27 mouse cellular contexts compared by ENCODE assay signal in genomic region chr1:86354186-86354585, GRCm38 (mm10). TPM values are rescaled to one million over a fixed set of nuclear protein-coding genes. Genes with fewer than 3 reads are reported as not detected.
DNase-seq lines count a peak whose midpoint lies in the region; ATAC-seq lines count a peak whose summit lies in the region.
"Had no signal": no experiment of that assay in that cellular context is flagged by ENCODE, and none has a peak within 500 bp of the region (broad histone marks: within the 10 kb centered on the region; RNA-seq: fewer than 3 reads in every experiment).

No protein-coding gene starts in this region.

- no peaks in the 10 kb centered on the region for H3K4me1 ChIP-seq in heart, embryonic 10.5 days
- H3K4me1 ChIP-seq in kidney, embryonic 14.5 days (ENCODE audit: control insufficient read depth, insufficient read depth, low read length): peaks cover 10% of the 10 kb centered on the region; the same call in 1 of the 2 replicates

- H3K4me2 ChIP-seq in kidney, embryonic 14.5 days (replicated peaks; ENCODE audit: low read depth, low read length): no peak overlapping the region
- H3K4me2 ChIP-seq: embryonic facial prominence, embryonic 12.5 days; embryonic facial prominence, embryonic 15.5 days; heart, embryonic 13.5 days; hindbrain, embryonic 14.5 days had no signal

- H3K27ac ChIP-seq in heart, embryonic 10.5 days: no peak overlapping the region
- H3K27ac ChIP-seq in kidney, embryonic 14.5 days (ENCODE audit: low read depth, low read length): no peak overlapping the region
- H3K27ac ChIP-seq: embryonic facial prominence, embryonic 12.5 days; embryonic facial prominence, embryonic 15.5 days; gastrocnemius, adult 2 months; heart, embryonic 13.5 days; hindbrain, embryonic 14.5 days; hindbrain, postnatal 0 days had no signal

- no peaks in the 10 kb centered on the region for H3K9me3 ChIP-seq in heart, embryonic 10.5 days
- H3K9me3 ChIP-seq in kidney, embryonic 14.5 days (ENCODE audit: control insufficient read depth, low read length): no peaks in the 10 kb centered on the region
- H3K9me3 ChIP-seq: embryonic facial prominence, embryonic 12.5 days; embryonic facial prominence, embryonic 15.5 days; heart, embryonic 13.5 days had no signal

- peak; percentile 37 to 73 for DNase-seq in adrenal gland, adult (ENCODE audit: inconsistent age in 2 of 2, low spot score in 1 of 2)
- DNase-seq in adrenal gland, postnatal 4 days (ENCODE audit: low spot score in 2 of 2): no peak
- DNase-seq in heart, adult 11 months: peak; percentile 16
- no peak for DNase-seq in heart, embryonic 10.5 days (ENCODE audit: low spot score)
- DNase-seq in adrenal gland, postnatal 14 days: peak; percentile 44
- no peak for DNase-seq in urinary bladder, adult 18-20 months (ENCODE audit: low spot score in 2 of 2)
- no peak for DNase-seq in cerebellum, postnatal 10 days
- DNase-seq: cerebellum, adult 11-12 months; cerebellum, adult 9-10 months; cerebellum, postnatal 25 days; forebrain, postnatal 0 days; gastrocnemius, adult 2 months; gastrocnemius, postnatal 14 days; heart, adult 18-20 months; heart, postnatal 14 days; heart, postnatal 4 days; kidney, adult 18-20 months had no signal

- 84% methylated on average over 2 of the region's 2 CpGs for WGBS in heart, embryonic 10.5 days
- WGBS in kidney, embryonic 14.5 days: 92% methylated on average over 2 of the region's 2 CpGs

- peaks cover 89% of the 10 kb centered on the region for H3K36me3 ChIP-seq in heart, embryonic 10.5 days
- H3K36me3 ChIP-seq in kidney, embryonic 14.5 days (ENCODE audit: control insufficient read depth, insufficient read depth, low read length): peaks cover 85% of the 10 kb centered on the region

- H3K4me3 ChIP-seq in heart, embryonic 10.5 days: no peak overlapping the region
- H3K4me3 ChIP-seq in kidney, embryonic 14.5 days (ENCODE audit: low read length): no peak overlapping the region
- H3K4me3 ChIP-seq: embryonic facial prominence, embryonic 12.5 days; embryonic facial prominence, embryonic 15.5 days; gastrocnemius, adult 2 months; heart, embryonic 13.5 days had no signal

- H3K9ac ChIP-seq in kidney, embryonic 14.5 days (ENCODE audit: low read depth, low read length): no peak overlapping the region
- H3K9ac ChIP-seq: embryonic facial prominence, embryonic 12.5 days; embryonic facial prominence, embryonic 15.5 days; forebrain, postnatal 0 days; heart, embryonic 13.5 days; hindbrain, embryonic 14.5 days had no signal

- no peak for ATAC-seq in kidney, embryonic 14.5 days (ENCODE audit: low FRiP score, low TSS enrichment)
- ATAC-seq: activated CD4-positive, CD25-positive, alpha-beta regulatory T cell, adult 4 months; forebrain, embryonic 14.5 days; forebrain, postnatal 0 days; hindbrain, postnatal 0 days; inflammation-experienced regulatory T-cells, adult 6 months; intestine, embryonic 16.5 days had no signal

- H3K27me3 ChIP-seq in heart, embryonic 10.5 days (ENCODE audit: insufficient read depth, poor library complexity, severe bottlenecking): no peaks in the 10 kb centered on the region
- no peaks in the 10 kb centered on the region for H3K27me3 ChIP-seq in kidney, embryonic 14.5 days (ENCODE audit: control insufficient read depth, insufficient read depth, low read length)
- H3K27me3 ChIP-seq: embryonic facial prominence, embryonic 12.5 days; embryonic facial prominence, embryonic 15.5 days; heart, embryonic 13.5 days had no signal

RNA-seq across cellular contexts. Expression of gene Ncl, which starts 5.0 kb away (rescaled TPM):
- total RNA-seq in adrenal gland, postnatal 4 days (2021): 100 to 1,000 TPM; 335 to 347 TPM
- polyA plus RNA-seq in heart, embryonic 10.5 days (2016; fragmentation: Nextera tagmentation; extraction: Ambion mirVana): 345 and 518 TPM in 2 replicates
- 330 and 396 TPM in 2 replicates for total RNA-seq in adrenal gland, postnatal 14 days (2021)
- 491 and 510 TPM in 2 replicates for polyA plus RNA-seq in kidney, embryonic 14.5 days (2014; fragmentation: Nextera tagmentation; extraction: Ambion mirVana)

RNA-seq across cellular contexts. Expression of gene B3gnt7, which starts 51.6 kb away (rescaled TPM):
- 1 to 10 TPM in 1 of 2 experiments, under 1 TPM in 1; 0.96 to 2.2 TPM for total RNA-seq in adrenal gland, postnatal 4 days (2021)
- polyA plus RNA-seq in heart, embryonic 10.5 days (2016; fragmentation: Nextera tagmentation; extraction: Ambion mirVana): 6.6 and 8.1 TPM in 2 replicates
- 0.19 and 0.56 TPM in 2 replicates for total RNA-seq in adrenal gland, postnatal 14 days (2021)
- polyA plus RNA-seq in kidney, embryonic 14.5 days (2014; fragmentation: Nextera tagmentation; extraction: Ambion mirVana): 5.3 and 8.1 TPM in 2 replicates
- total RNA-seq: gastrocnemius, adult 2 months had no signal
- polyA plus RNA-seq: inflammation-experienced regulatory T-cells, adult 6 months had no signal

Comparison
In these comparisons a context has a peak if more than half of its experiments do, and no peak if none do; other contexts are left out.
1. DNase-seq: peak in adrenal gland, adult (2 of 2), heart, adult 11 months (single experiment) and adrenal gland, postnatal 14 days (single experiment); none in adrenal gland, postnatal 4 days (0 of 2), heart, embryonic 10.5 days (single experiment), urinary bladder, adult 18-20 months (0 of 2) and cerebellum, postnatal 10 days (0 of 2).